Mouse (Mus musculus): ENCODE measurements at regions not wholly inside any gene's neighbourhood (a gene's known extent, or its start where the extent isn't known, plus 50 kb on each side); places are given as distances from the start of the nearest gene placed in this dataset.
"Not testable (repeated sequence)": the region's sequence is repeated elsewhere in the genome, so short reads cannot be mapped to it uniquely, and the experiment has no call there.

DNA sequence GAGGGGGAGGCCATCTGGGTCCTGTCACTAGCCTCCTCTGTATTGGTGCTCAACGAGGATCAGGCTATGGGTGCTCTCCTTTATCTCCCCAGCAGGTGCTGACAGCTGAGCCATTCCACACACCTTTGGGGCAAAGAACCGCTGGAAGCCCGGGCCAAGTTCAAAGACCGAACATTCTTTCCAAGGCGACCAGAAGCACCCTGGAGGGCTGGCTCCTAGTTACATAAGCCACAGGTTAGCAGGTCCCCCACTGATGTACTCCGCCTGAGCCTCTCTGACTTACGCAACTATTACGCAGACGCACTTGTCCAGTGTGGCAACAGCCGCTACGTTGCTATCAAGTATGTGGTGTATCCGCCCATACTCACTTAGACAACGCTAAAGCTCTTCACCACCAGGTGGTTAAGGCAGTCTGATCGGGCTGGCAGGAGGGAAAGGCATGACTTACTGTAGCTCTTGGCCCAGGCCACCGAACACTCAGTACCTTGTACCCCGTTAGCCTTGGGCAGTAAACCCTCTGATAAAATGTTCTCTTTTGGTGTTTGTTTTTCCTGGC, 69.2 kb downstream of the Gm33543 start:
- DNase-seq (ENCODE audit: extremely low read depth, insufficient read length, low spot score): no peak

DNA sequence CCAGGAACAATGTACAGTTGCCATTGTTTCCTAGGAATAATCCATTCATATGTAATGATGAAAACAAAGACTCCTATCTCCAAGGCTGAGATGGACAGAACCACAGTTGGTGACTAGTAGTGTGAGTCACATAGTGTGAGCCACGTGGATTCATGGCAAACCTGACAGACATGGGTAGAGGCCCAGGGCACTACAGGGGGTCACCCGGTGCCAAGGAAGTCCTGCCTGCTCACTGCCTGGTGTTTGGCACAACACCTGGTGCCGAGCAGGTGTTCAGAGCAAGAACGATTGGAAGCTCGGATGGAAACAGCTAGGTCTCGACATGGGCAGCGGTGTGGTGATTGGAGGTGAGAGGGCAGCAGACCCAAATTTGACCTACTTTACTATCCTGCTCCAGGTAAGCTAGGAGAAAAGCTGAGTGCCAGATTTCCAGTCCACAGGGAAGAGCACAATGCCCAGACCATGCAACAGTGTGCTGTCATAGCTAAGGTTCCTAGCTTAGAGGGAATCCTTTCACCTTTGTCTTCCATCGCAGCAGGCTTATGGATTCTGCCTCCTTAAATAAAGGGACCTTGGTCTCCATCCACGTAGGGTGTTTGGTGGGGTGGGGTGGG, 69.8 kb downstream of the Gm33543 start:
- DNase-seq (ENCODE audit: extremely low read depth, insufficient read length, low spot score): no peak

DNA sequence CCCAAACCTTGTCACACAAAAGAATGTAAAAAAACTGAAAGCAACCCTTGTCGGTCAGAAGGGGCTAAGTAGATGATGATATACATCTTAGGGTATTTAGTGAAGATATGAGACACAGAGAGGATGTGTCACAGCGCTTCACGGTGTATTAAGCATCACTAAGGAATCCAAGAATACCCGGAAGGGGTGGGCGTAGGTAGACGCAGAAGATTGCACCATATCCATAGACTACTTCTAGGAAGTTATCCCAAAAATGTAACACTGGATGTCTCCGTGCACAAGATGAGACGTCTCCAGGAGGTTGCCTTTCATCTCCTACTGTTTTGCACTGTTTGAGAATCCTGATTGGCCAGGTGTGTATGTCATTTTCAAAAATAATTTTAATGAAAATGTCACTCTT, 73.8 kb downstream of the Gm33543 start:
- peak; percentile 22 for DNase-seq (ENCODE audit: extremely low read depth, insufficient read length, low spot score)

DNA sequence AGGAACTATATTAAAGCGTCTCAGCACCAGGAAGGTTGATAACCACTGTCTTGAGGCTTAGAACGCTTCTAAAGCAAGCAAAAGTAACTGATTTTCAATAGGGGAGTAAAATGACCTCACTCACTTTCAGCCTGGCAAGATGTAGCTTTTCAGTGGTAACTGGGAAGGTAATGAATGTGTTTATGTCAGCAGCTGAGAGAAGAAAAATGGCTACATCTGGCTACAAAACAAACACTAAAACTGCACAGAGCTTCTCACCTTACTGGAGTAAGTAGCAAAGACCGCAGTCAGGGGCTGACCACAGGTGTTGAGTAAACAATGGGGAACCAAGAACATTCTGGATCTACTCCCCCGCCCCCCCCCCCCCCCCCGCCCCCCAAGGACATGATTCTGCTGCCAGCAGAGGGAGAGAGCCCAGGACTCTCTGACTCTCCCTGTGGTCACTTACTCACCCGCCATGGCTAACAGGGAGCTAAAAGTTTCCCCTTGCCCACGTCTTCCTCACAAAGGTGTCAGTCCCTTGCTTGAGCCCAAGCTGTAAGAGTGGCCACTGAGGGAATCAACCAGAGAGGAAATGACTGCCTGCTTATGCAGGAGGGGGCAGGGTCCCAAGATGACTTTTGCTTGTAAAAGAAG, 75.1 kb downstream of the Gm33543 start:
- DNase-seq (ENCODE audit: extremely low read depth, insufficient read length, low spot score): no peak

DNA sequence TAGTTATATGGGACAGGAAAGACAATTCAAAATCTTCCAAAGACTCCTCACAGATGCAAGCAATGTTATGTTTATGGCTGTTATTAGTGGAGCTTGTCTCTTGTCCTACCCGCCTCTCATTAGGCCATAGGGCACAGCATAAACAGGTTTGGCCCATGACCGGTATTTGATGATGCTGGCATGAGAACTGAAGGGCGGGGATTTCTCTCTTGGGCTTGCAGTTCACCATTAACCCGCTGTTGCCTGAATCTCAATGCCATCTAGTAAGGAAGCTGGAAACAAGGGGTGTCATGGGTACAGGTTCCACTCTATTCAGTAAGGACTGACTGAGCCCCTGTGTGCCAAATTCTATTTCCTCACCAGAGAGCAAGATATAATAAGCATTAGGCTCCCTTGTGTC, 78.6 kb downstream of the Gm33543 start:
- no peak for DNase-seq (ENCODE audit: extremely low read depth, insufficient read length, low spot score)

DNA sequence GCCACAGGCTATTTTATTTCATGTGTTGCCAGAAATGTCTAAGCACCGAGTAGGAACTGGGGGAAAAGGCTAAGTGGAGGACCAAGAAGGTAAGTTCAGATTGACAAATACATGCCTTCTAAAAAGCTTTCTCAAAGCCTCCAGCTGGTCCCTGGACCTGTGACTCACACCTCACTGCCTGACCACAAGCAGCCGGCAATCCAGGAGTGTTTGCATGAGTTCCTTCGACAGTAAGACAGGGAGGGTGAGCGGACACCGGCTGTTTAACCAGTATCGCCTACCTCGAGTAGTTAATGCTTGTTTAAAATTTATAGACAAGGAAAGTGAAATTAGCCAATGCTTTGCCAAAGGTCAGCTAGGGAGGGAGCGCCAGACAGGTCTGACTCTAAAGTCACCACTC, 80.1 kb downstream of the Gm33543 start:
- peak; percentile 37 for DNase-seq (ENCODE audit: extremely low read depth, insufficient read length, low spot score)

DNA sequence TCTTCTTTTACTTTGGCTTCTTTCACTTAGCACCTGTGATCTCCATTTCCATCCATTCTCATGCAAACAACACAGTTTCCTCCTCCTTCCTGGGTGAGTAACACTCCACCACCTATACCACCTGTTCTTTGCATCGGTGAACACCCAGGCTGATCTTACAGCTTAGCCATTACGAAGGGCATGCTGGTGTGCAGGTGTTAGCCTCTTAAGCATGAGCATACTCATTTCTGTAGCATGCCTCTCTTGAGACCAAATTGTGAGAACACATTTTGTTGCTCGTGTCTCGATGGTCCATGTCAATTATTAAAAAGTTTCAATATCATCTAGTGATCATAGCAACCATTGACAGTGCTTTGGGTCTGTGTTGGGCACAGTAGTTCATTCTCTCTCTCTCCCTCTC, 80.8 kb downstream of the Gm33543 start:
- no peak for DNase-seq (ENCODE audit: extremely low read depth, insufficient read length, low spot score)

GRCm38 (mm10) chr10:95760121-95760870, 82.4 kb downstream of the Gm33543 start:
- no peak for DNase-seq (ENCODE audit: extremely low read depth, insufficient read length, low spot score)

DNA sequence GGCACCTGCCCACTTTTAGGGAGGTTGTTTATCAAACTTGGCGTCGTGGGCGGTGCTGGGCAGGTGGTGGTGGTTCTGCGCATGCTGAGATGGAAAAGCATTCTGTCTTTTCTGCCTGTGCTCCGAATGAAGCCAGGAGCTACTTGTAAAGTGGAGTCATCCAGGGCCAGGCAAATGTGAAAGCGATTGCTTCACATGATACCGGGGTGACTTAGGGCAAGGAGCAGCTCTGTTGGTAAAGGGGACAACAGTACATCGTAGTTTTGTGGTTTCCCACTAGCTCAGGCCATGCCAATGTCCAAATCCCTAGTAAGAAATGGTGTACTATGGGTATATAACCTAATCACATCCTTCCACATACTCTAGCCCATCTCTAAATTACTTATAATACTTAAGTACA, 84.5 kb downstream of the Gm33543 start:
- no peak for DNase-seq (ENCODE audit: extremely low read depth, insufficient read length, low spot score)

- DNase-seq (ENCODE audit: extremely low read depth, insufficient read length, low spot score): no peak
Measured at GRCm38 (mm10) chr10:95755429-95755828, 82.2 kb upstream of the Anapc15-ps start.

- DNase-seq (ENCODE audit: extremely low read depth, insufficient read length, low spot score): no peak
Measured at GRCm38 (mm10) chr10:95753396-95753905, 80.2 kb upstream of the Anapc15-ps start.

GRCm38 (mm10) chr10:95748360-95748759, 75.1 kb upstream of the Anapc15-ps start:
- DNase-seq (ENCODE audit: extremely low read depth, insufficient read length, low spot score): no peak

DNA sequence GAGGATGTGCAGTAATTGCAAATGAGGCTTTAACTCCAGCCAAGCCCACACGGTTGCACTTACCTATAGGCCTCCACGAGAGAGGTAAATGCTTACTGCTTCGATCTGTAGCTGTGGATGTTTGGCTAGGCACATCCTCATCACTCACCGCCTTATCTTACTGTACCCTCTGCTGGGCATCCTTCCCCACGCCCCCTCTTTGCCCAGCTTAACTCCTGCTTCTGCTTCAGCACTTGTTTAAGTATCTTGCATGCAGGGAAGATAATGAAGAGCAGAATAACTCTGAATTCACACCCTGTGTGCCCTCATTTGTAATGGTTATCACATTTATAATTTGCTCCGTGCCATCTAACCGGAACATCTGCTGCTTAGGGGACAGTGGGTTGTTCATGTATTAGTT, 74.7 kb upstream of the Anapc15-ps start:
- no peak for DNase-seq (ENCODE audit: extremely low read depth, insufficient read length, low spot score)

DNA sequence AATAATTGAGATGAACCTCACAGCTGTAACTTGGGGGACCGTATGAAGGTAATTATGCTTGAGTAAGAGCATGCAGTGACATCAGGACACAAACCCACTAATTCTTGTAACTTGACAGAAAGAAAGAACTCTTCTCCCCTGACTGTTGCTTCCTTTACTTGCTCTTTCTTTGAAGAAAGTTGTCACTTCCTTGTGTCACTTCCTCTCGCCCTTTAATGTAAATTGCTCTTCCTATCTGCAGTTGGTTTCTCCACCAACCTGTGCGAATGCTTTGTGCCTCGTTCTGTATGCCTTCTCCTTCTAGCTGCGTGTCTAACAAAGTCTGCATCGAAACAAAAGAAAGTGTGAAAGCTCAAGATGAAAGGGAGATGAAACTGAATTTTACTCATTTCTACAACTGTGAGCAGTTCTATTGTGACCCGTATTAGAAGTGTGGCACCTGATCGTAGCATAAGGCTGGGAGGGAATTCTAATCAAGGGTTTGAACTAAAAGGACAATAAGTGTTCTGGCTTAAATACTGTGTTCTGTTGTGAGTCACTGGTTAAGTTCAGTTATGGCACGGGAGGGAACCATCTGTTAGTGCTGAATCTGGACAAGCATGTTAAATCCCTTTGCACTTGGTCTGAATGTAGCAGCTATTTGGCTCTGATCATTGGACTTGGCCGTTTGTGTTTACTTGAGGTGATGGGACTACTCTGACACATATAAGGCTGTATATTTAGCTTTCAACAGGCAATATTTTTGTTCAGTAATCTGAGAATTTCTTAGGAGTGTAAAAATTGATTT, 72.8 kb upstream of the Anapc15-ps start:
- DNase-seq (ENCODE audit: extremely low read depth, insufficient read length, low spot score): no peak

GRCm38 (mm10) chr10:95745254-95745653, 72.0 kb upstream of the Anapc15-ps start:
- DNase-seq (ENCODE audit: extremely low read depth, insufficient read length, low spot score): no peak

- no peak for DNase-seq (ENCODE audit: extremely low read depth, insufficient read length, low spot score)
Measured at GRCm38 (mm10) chr10:95743627-95744026, 70.4 kb upstream of the Anapc15-ps start.

DNA sequence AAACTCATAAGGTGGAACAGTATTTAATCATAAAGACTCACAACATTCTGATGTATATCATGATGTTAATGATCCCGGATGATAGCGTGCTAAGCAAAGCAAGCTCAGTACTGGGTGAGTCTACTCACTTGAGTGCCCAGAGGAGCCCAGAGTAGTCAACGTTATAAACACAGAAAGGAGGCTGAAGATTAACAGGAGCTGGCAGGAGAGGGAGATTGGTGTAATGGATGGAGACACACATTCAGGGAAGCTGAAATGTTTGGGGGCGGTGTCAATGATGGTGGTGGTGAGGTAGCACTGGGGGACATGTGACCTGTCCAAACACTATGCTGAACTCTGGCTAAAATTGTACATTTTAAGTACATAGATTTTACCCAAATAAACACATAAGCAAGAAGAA, 66.2 kb upstream of the Anapc15-ps start:
- no peak for DNase-seq (ENCODE audit: extremely low read depth, insufficient read length, low spot score)

DNA sequence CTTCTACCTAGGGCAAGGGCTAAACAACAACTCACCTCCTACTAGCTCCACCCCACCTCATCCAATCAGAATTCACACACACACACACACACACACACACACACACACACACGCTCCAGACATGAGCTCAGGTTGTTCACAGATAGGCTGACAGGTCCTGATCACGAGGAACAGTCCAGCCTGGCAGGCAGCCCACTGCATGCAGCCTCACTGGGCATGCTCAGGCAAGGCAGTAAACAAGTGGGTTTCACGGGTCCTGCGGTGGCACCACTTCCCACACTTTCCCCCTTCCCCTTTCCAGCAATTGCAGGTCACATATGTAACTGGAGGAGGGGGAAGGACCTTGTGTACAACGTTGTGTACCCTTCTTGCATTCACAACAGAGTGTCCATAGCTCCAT, 63.5 kb upstream of the Anapc15-ps start:
- DNase-seq (ENCODE audit: extremely low read depth, insufficient read length, low spot score): not testable (repeated sequence)

GRCm38 (mm10) chr10:95731001-95731400, 57.8 kb upstream of the Anapc15-ps start:
- no peak for DNase-seq (ENCODE audit: extremely low read depth, insufficient read length, low spot score)

GRCm38 (mm10) chr10:95729890-95730289, 56.6 kb upstream of the Anapc15-ps start:
- no peak for DNase-seq (ENCODE audit: extremely low read depth, insufficient read length, low spot score)

- peak; percentile 42 for DNase-seq (ENCODE audit: extremely low read depth, insufficient read length, low spot score)
Measured at GRCm38 (mm10) chr10:95725910-95726309, 52.7 kb upstream of the Anapc15-ps start.
